Mouse (Mus musculus) urinary bladder, postnatal 10 days (tissue): ENCODE measurements around the gene Tent4a.

Experiments
- DNase-seq: peaks from one replicate; pipeline ENCODE4 v3.0.0; 2022; ENCODE audit warnings: low spot score

The Tent4a gene

GRCm38 (mm10) chr13:69519137-69519536, 15.3 kb downstream of the Tent4a start:
- no peak for DNase-seq

GRCm38 (mm10) chr13:69517445-69517844, 17.0 kb downstream of the Tent4a start:
- no peak for DNase-seq

GRCm38 (mm10) chr13:69515091-69515490, 19.3 kb downstream of the Tent4a start:
- no peak for DNase-seq

- no peak for DNase-seq
Observed at GRCm38 (mm10) chr13:69509391-69510244, 24.8 kb downstream of the Tent4a start.

- DNase-seq: no peak
Observed at GRCm38 (mm10) chr13:69507666-69508065, 26.8 kb downstream of the Tent4a start.

GRCm38 (mm10) chr13:69506341-69507086, 27.9 kb downstream of the Tent4a start:
- DNase-seq: no peak

GRCm38 (mm10) chr13:69502863-69503262, 31.6 kb downstream of the Tent4a start:
- no peak for DNase-seq

- no peak for DNase-seq
Observed at GRCm38 (mm10) chr13:69502157-69502750, 32.2 kb downstream of the Tent4a start.

GRCm38 (mm10) chr13:69498276-69498675, 36.1 kb downstream of the Tent4a start:
- no peak for DNase-seq

- no peak for DNase-seq
Observed at GRCm38 (mm10) chr13:69492876-69493463, 41.4 kb downstream of the Tent4a start.

GRCm38 (mm10) chr13:69489777-69490176, 44.6 kb downstream of the Tent4a start:
- DNase-seq: no peak

- no peak for DNase-seq
Observed at GRCm38 (mm10) chr13:69488565-69489255, 45.7 kb downstream of the Tent4a start.

- no peak for DNase-seq
Observed at GRCm38 (mm10) chr13:69487611-69488275, 46.7 kb downstream of the Tent4a start.

- no peak for DNase-seq
Observed at GRCm38 (mm10) chr13:69487108-69487507, 47.3 kb downstream of the Tent4a start.

- no peak for DNase-seq
Observed at GRCm38 (mm10) chr13:69485833-69486232, 48.6 kb downstream of the Tent4a start.

GRCm38 (mm10) chr13:69485326-69485725, 49.1 kb downstream of the Tent4a start:
- no peak for DNase-seq

- DNase-seq: no peak
Observed at GRCm38 (mm10) chr13:69482751-69483150, 51.7 kb downstream of the Tent4a start.

GRCm38 (mm10) chr13:69481634-69482505, 52.5 kb downstream of the Tent4a start:
- DNase-seq: no peak

GRCm38 (mm10) chr13:69481026-69481425, 53.4 kb downstream of the Tent4a start:
- DNase-seq: no peak

- no peak for DNase-seq
Observed at GRCm38 (mm10) chr13:69479906-69480305, 54.5 kb downstream of the Tent4a start.
